Mouse (Mus musculus) megakaryocyte-erythroid progenitor cell, adult 5-6 weeks (primary cell): ENCODE measurements at regions not wholly inside any gene's neighbourhood (a gene's known extent, or its start where the extent isn't known, plus 50 kb on each side); places are given as distances from the start of the nearest gene placed in this dataset.

Experiments
- ATAC-seq: replicated peaks from 2 replicates; pipeline ENCODE4 v1.8.0; 2016; ENCODE audit warnings: mild to moderate bottlenecking, inconsistent platforms; ENCODE audit not compliant: severe bottlenecking, poor library complexity, low FRiP score, low TSS enrichment

DNA sequence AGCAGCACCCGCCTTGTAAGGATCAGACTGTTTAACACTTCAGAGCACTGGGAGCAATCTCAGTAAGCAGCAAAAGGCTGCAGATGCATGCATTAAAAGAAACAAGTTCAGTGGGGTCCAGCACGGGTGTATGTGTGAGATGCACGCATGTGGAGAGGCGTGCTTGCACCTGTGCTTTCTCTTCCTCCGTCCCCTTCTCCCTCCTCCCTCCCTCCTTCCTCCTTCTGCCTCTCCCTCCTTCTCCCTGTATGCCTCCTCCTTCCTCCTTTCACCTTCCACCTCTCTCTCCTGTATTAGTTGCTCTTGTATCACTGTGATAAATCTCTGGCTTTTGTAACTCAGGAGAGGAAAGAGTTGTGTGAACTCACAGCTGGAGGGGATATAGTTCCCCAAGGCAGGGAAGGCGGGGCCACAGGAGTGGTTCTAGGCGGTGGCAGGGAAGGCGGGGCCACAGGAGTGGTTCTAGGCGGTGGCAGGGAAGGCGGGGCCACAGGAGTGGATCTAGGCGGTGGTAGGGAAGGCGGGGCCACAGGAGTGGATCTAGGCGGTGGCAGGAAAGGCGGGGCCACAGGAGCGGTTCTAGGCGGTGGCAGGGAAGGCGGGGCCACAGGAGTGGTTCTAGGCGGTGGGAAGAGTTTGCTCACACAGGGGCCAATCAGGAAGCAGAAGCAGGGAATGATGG is 96.2 kb upstream of the Eef2kmt start:
- peak; percentile 95 for ATAC-seq

DNA sequence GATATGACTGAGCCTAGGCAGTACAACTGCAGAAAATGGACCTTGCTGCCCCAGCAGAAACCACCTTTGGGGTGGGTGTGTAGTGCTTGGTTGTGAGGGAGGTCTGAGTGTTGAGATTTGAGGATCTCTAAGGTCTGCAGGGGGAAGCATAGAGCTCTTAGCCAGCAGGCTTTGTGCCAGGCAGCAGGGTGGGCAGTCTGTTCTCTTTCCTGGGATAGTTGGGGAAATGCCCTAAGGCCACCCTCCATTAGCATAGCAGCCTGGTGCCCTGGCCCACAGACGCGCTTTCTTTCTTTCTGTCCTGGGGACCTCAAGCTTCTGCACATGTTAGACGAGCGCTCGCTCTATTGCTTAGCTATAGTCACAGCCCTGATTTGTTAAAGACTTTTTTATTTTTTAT is 91.4 kb upstream of the Eef2kmt start:
- ATAC-seq: no peak

DNA sequence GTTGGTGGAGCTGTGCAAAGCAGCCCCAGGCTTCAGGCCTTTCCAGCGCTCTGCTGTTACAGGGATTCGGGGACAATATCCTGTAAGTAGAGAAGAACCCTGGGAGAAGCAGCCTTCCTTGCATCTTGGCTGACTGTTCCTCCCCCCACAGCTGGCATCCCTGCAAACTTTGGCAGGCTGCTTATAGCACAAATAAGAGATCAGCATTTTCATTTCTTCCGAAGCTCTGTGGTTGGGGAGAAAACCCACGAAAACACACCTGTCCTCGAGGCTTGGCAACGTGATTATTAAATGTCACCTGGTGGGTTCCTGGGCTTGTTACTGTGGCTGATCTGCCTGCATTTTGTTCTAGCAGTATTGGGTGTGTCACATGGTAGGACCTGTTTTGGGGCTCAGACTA is 86.5 kb upstream of the Eef2kmt start:
- no peak for ATAC-seq

- no peak for ATAC-seq
Observed at GRCm38 (mm10) chr16:5316271-5316670, 60.5 kb upstream of the Eef2kmt start.

DNA sequence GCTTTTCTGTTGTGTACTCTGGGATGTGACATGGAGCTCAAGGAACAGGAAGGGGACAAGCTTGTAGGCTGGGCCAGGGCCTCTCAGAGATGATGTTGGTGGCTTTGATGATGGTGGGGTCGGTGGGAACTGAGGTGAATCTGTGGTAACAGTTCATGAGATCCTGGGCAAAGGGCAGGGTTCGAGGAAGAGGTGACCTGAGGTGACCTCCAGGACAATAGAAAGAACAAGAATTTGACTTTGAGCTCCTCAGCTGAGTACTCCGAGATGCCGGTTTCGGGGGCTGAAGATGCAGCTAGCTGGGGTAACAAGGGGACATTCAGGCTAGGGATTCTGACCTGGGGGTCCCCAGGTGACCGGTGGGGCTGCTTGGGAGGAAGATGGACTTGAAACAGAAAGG is 57.5 kb upstream of the Eef2kmt start:
- ATAC-seq: no peak

- ATAC-seq: no peak
Observed at GRCm38 (mm10) chr16:5311456-5311855, 55.7 kb upstream of the Eef2kmt start.

GRCm38 (mm10) chr16:5310736-5311135 is 55.0 kb upstream of the Eef2kmt start:
- no peak for ATAC-seq

DNA sequence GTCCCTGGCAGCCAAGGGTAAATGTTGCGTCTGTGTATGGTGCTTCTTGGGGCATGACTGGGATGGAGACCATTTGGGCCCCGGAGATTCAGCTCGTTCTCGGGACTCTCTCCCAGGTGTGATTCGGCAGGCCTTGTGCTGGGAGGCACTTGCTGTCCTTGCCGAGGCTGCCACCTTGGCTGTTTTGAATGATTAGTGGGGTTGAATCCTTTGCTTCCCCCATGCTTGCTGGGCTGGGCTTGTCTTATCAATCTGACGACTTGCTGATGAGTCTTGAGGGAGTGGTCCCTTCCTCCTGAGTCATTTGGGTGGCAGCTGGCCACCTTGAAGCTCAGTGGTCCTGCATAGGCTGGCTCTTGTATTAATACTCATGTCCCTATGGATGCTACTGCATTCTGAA is 52.0 kb upstream of the Eef2kmt start:
- no peak for ATAC-seq

DNA sequence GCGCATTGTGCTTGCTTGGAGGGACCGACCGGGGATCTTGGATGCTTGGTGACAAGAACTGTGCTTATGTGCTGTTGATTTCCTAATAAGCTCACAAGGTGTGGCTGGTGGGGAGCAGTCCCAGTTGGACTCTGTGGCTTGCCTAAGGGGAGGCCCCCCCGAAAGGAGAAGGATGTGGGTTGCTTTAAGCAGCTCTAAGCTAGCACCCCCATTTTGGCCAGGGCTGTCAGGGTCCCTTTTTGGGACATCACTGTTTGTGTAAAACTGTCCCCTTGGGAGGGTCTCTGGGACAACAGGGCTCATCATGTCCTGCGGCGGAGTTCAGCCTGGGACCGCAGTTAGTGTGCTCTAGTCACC is 51.4 kb upstream of the Eef2kmt start:
- ATAC-seq: 0 out of 2 replicates have a peak, but pooled peaks have one; percentile 13

DNA sequence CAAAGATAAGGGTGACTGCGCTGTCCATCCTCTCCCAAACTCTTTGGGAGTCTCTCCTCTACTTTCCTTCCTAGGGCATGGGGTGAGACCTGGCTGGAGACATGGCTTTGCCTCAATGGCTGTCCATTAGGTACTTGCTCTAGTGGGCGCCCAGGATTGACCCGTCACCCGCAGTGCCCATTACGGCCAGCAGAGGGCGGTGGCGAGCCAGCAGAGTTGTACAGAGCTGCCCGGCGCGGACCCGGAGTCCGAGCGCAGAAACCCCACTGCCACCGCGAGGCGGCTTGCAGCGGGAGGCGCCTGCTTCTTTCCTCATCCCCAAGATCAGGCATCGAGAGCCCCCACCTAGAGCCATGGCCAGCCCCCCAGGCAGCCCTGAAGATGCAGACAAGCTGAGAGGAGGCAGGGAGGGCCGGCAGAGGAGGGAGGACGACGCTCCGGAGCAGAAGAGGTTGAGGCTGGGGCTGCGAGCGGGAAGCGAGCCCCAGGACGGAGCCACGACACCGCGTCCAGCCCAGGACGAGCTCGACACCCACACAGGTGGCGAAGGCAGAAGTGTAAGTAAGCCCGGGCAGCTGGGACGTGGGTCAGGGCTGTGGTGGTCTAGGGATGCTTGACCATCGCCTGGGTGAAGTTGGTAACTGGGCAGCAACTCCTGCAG is 50.9 kb upstream of the Eef2kmt start:
- peak; percentile 92 for ATAC-seq
